Mouse (Mus musculus) fibroblast of lung, adult 2 months (primary cell): ENCODE data around the gene Shq1.
A peak's percentile ranks its signal among the peaks of the same experiment; 100 is the strongest.

ENCODE experiments used
- DNase-seq: peaks from one replicate; pipeline ENCODE4 v3.0.0-alpha.2; 2011; ENCODE audit warnings: low read depth

The Shq1 gene

DNA sequence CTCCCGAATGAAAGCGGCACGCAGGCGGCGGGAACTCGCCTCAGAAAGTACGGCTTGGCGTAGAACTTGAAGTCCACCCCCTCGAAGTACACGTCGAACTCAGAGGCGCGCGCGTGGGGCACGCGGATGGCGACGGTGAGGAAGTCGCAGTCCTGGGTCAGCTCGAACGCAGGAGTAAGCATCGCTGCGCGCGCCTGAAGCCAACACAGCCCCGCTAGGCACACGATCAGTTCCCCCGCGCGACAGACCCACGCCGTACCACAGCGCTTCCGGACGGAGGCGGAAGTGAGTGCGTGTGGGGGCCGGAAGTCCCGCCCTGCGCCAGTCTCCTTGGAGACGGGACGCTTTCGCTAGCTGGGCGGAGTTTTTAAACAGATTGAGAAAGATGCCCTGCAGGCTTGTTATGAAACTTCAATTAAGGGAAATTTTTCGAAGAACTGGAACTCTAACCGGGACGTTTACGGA is at the start of gene Shq1:
TSS of gene Shq1 (minus strand) at position 278 of the 465 bp plus-strand sequence.
- peak; percentile 84 for DNase-seq

DNA sequence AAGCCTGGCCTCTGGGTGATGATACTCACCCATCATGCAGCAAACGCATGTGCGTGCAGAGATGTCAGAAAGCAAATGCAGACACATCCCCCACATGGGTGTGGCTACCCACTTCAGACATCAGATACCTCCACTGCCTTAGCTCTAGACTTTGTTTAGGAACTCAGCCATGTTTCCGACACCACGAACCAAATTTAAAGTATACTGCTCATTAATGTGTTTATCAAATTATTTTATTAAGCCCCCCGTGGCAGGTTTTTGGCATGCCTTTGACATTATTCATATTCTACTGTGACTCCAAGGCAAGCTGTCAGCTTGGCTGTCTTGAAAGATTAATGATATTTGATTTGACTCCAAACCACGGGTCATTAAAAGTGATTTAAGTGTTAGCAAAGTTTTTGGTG is 49.1 kb upstream of the Shq1 start:
- DNase-seq = peak; percentile 85

GRCm38 (mm10) chr6:100716817-100717216 is 45.9 kb upstream of the Shq1 start:
- no peak for DNase-seq

DNA sequence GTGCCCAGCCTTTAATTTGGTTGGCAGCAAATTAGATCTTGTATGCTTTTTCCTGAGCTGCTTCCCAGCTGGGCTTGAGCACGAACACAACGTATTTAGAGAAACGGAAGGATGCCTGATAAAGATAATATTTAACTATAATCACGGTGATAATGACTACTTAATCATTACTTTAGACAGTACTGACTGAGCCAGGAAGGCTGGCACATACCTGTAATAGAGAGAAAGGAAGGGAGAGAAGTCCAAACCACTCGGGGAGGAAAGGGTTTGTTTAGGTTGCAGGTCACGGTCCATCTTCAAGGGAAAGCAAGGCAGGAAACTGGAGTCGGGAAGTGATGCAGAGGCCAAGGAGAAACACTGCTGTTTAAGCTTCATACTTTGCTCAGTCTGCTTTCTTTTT is 45.2 kb upstream of the Shq1 start:
- DNase-seq = no peak

DNA sequence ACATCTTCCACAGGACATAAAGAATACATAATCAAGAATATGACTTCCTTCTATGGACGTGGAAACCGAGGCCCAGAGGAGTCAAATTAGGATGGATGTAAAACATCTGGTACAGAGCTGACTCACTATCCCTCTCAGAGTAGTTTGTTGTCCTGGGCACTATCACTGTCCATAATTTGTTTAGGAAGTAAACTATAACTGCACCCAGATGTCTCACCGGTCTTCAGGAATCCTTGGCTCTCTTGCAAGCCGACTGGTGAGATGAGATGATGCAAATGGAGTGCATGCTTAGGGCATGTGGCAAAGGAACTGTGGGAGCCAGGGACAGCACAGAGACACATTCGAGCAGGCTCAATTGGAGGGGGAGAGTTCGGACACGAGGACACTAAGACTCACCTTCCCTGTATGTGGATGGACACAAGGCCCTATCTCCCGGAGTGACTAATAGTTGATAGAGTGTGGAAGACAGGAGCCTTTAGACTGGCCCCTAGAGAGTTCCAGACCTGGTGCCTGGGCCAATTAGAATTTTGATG is 44.4 kb upstream of the Shq1 start:
- no peak for DNase-seq

DNA sequence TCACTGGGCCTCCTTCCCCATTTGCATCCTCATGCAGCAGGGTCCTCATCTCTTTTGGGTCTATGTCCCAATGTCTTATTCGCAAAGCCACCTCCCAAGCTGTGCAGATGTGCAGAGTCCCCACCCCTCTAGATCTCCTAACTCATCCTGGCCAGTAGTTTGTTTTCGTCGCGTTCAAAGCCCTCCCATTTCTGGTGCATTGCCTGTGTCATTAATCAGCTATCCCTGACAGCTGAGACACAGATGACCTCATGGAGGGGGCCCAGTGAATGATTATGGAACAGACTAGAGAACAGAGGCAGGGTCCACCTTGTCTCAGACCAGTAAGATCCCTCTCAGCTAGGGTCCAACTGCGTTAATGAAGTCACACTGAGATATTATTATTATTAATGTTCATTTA is 39.9 kb upstream of the Shq1 start:
- DNase-seq = no peak

DNA sequence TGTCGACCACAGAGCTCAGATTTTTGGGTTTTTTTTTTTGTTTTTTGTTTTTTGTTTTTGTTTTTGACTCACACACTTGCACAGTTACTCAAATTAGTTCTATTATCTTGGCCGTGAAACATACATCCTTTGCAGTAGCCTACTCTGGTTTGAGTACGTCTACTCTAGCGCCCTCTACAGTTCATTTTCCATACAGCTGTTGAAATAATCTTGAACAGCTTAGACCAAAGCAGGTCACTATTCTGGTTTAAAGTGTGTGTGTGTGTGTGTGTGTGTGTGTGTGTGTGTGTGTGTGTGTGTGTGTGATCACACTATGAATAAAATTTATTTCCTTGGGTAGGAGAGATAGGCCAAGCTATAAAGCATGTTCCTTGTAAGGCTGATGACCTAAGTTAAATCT is 39.2 kb upstream of the Shq1 start:
- no peak for DNase-seq

DNA sequence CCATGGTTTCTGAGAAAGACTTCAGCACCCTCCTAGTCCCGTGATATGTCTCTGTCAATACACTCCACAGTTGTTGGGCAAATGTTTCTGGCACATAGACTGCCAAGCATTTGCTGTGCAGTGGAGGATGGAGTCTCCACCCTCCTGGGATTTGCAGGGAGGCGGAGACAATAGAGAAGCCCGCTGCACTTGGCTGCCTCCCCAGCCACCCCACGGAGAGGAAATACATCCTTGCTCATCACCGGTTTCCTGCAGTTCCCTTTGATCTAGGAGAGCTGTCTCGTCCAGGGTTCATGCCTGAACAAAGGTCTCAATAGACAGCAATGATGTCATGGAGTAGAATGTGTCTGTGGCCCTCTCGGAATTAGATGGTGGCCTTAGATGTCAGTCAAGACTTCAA is 38.5 kb upstream of the Shq1 start:
- no peak for DNase-seq

- no peak for DNase-seq
Measured at GRCm38 (mm10) chr6:100708996-100709395, 38.0 kb upstream of the Shq1 start.

DNA sequence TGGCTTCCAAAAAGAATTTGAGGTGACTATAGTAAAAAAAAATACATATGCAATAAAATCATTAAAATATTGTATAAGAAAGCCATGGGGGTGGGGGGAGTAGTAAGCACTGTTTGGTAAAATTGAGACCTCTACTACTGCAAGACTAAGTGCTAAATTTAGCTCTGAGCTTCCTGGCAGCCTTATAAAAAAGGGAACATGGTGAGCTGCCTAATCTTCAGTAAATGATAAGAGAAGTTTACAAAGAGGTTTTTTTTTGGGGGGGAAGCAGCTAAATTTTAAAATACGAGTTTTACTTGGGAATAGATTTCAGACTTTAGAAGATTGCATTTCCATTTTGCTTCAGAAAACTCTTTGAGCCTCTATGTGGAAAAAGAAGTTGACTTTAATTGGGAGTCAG is 37.3 kb upstream of the Shq1 start:
- DNase-seq = no peak

DNA sequence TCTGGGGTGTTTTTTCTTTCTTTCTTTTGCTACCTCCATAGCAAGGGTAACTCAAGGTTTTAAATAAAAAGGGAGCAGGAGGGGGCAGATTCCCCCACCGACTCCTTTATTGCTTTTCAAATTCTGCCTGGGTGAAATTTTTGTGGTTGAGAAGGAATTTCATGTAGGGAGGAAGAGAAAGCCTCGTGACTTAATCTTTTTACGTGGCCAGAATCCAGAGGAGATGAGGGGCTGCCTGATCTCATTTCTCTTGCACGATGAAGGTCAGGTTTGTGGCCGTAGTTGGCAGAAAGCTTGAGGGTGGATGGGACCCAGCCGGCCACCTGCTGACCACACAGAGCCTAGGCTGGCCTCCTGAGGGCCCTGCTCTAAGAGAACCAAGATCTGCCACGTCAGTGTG is 36.6 kb upstream of the Shq1 start:
- peak; percentile 86 for DNase-seq

- DNase-seq = no peak
Measured at GRCm38 (mm10) chr6:100706861-100707260, 35.9 kb upstream of the Shq1 start.

GRCm38 (mm10) chr6:100705366-100705811 is 34.4 kb upstream of the Shq1 start:
- no peak for DNase-seq

DNA sequence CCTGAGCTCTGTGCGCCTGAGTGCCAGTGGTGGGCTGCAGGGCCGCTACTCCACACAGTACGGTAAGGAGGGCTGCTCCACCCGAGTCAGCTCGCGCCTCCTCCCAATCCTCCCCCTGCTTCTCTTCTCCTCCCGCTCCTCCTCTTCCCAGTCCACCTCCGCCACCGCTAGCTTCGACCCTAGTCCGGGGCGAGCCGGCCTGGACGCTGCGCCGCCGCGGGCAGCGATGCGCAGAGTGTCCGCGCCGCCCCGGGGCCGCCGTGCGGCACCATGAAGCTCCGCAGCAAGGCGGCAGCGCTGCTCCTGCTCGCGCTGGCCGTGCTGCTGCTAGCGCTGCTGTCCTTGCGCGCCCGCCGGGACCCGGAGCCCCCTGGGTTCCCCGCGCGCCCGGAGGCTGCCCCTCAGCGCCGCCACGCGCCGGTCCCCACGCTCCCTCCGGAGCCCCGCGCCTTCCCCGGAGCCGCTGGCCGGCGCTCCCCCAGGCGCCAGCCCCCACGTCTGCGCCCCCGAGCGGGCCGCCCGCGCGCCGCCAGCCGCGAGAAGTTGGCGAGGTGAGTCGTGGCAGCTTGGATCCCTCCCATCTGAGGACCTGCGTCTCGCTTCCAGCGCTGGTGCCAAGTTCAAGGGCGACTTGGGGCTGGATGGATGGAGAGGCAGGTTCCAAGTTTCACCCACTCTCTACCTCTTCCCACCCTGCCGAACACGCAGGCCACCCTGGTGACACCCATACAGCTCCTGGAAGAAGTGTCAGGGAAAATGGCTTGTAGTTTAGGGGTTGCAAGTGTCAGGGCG is 33.8 kb upstream of the Shq1 start, which contains the start of gene Gxylt2:
TSS of gene Gxylt2 (plus strand) at position 161 of the 792 bp plus-strand sequence.
- DNase-seq = no peak

GRCm38 (mm10) chr6:100704197-100704573 is 33.2 kb upstream of the Shq1 start:
- no peak for DNase-seq

DNA sequence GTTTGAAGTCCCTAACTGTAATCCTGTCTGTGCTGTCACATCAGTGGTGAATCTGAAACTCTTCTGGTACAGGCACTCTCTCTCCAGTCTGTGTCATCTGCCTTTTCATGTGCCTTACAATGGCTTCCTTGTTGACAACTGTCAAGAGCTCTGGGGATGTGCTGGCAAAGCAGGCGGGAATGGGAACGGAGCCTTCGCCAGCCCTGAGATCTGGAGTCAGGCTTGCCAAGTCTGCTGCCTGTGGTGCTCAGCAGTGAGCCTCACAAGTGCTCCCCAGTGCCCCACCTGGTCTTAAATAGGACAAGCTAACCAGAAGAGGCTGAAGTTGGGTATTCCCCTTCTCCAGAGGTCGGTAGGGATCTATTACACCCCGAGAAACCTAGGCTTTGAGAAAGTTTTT is 29.8 kb upstream of the Shq1 start:
- DNase-seq = no peak

- no peak for DNase-seq
Measured at GRCm38 (mm10) chr6:100699986-100700385, 29.0 kb upstream of the Shq1 start.

DNA sequence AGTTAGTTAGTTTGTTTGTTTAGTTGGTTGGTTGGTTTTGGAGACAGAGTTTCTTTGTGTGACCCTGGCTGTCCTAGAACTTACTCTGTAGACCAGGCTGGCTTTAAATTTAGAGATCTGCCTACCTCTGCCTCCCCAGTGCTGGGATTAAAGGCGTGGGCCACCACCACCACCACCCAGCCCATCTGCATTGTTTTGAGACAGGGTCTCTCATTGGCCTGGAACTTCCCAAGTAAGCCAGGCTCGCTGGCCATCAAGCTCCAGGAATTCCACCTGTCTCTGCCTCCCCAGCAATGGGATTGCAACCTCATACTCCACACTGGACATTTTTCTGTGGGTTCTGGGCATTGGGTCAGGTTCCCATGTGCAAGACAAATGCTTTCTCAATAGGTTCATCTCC is 15.4 kb upstream of the Shq1 start:
- no peak for DNase-seq

DNA sequence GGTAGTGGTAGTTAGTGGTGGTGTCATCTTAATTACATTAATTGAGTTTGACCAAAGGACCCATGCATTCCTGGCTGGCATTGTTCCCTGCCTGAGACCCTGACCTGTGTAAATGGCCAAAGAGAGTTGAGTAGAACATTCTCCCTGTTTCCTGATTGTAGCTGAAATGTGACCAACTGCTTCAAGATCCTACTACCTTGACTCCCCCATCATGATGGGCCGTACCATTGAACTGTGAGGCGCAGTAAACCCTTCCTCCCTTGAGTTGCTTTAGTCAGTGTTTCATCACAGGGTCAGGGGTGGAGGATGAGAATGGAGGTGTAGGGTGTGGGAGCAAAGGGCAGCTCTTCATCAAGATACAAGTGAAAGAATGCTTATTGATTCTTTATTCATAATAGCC is 7.7 kb upstream of the Shq1 start:
- DNase-seq = no peak

GRCm38 (mm10) chr6:100676461-100676860 is 5.5 kb upstream of the Shq1 start:
- DNase-seq = no peak

GRCm38 (mm10) chr6:100674974-100675373 is 4.0 kb upstream of the Shq1 start:
- no peak for DNase-seq

GRCm38 (mm10) chr6:100671401-100671800 is 444 bp upstream of the Shq1 start:
- no peak for DNase-seq

GRCm38 (mm10) chr6:100670370-100670841 is 551 bp downstream of the Shq1 start:
- no peak for DNase-seq

GRCm38 (mm10) chr6:100668858-100669257 is 2.1 kb downstream of the Shq1 start:
- DNase-seq = no peak
